Mouse (Mus musculus): ENCODE measurements around the gene Slc25a23.

DNA sequence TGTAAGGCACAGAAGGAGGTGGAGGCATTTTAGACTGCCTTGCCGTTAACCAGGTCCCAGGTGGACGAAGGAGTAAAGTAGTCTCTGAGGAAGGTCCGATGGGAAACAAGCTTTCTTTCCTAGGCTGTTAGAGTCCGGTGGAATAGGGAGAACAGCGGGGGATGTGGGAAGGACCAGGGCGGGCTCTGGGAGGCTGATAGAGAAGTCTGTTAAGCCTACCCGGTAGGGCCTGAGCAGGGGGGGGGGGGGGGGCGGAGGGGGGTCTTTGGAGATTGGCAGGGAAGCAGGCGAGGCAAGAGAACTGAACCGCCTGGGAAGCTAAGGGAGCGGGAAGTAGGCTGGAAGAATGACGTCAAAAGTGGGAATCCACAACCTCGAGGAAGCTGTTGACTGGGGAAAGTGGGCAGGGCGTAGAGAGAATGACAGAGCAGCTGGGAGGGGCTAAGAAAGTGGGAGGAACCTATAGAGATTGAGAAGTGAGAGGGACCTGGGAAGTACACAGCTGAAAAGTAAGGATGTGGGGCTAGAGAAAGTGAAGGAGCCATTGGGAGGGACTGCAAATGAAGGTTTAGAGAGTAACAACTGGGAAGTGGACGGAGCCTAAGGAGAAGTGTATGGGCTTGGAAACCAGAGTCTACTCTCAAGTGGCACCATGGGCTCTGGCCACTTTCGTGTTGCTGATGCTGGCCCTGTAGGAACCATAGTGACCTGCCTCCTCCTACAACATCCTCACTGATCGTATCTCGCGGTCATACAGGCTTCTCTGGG, 36.4 kb upstream of the Slc25a23 start:
- TF ChIP-seq CTCF (IDR thresholded peaks at IDR 0.05; ENCODE audit: low read depth) (no peak), EP300 (IDR thresholded peaks at IDR 0.05; ENCODE audit: low read depth) (no peak)
